Mouse (Mus musculus): ENCODE data around the gene Gm49601.

GRCm38 (mm10) chr16:18586076-18586905 lies 39.9 kb downstream of the Gm49601 start:
- TF ChIP-seq CTCF (IDR thresholded peaks at IDR 0.05; ENCODE audit: low read depth, low read length) (no peak), POLR2A (IDR thresholded peaks at IDR 0.05; ENCODE audit: extremely low read depth, insufficient read depth, low read length) (no peak)

All from liver, adult 2 months (tissue).